Mouse (Mus musculus) ES-Bruce4 (cell line): Measurements from ENCODE around the gene Mrpl36.

Experiments used
- CTCF ChIP-seq: IDR thresholded peaks from one replicate; pipeline ENCODE4 v1.8.1; 2011; ENCODE audit warnings: low read depth, low read length
- POLR2A ChIP-seq: IDR thresholded peaks from one replicate; pipeline ENCODE4 v1.8.1; 2011; ENCODE audit warnings: low read length; ENCODE audit not compliant: insufficient read depth

DNA sequence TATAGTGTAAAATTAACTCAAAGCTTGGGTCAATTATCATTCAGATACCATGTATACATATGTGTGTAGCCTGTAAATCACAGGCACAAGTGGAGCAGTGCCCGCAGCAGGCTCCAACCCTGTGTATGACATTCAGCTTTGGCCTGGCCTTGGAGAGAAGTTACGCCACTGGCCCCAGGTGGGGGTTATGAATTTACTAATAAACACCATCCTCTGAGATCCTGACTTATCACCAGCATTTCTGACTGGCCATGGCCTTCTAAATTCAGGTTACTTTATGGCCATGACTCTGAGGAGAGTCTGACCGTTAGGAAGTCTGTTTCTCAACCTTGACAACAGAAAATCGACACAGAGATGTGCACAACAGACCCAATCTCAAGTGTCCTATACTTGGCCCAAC, 4.9 kb upstream of the Mrpl36 start:
- no peak for TF ChIP-seq POLR2A
- no peak for TF ChIP-seq CTCF
